Mouse (Mus musculus) ZHBTc4 (cell line): ENCODE measurements around the gene Ptprg.
A peak's percentile ranks its signal among the peaks of the same experiment; 100 is the strongest.

Source experiments
- DNase-seq: peaks from one replicate; pipeline ENCODE4 v3.0.0-alpha.2; 2011; ENCODE audit warnings: low read depth, low spot score

Ptprg gene

DNA sequence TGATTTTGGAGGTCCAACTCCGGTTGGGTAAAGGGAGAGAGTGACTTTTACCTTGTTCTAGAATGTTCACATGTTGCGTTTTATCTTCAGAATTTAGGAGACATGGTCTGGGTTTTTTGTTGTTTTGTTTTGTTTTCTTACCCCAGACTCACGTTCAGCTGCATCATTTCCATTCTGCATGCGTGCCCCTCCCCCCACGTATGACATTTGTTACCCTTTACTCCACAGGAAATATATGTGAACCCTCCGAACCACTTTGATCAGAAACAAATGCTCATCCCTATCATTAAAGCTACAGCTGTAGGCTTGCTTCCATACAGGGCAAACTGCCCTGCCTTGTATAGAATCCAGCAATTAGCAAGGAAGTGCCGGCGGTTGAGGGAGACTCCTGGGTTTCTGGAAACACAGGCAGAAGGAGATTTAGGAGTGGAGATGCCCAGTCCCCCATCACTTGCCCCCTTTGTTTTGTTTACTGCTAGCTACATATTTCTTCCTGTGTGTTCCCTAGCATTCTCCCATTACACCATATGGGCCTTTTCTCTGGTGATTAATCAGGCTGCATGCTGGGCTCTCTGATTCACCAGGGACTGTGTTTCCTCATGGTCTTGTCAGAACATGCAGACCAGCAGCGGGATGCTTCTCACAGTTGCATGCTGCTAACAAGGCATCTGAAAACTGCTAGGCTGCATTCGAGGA lies 130.2 kb downstream of the Ptprg start:
- no peak for DNase-seq

GRCm38 (mm10) chr14:11684104-11684503 lies 130.8 kb downstream of the Ptprg start:
- no peak for DNase-seq

DNA sequence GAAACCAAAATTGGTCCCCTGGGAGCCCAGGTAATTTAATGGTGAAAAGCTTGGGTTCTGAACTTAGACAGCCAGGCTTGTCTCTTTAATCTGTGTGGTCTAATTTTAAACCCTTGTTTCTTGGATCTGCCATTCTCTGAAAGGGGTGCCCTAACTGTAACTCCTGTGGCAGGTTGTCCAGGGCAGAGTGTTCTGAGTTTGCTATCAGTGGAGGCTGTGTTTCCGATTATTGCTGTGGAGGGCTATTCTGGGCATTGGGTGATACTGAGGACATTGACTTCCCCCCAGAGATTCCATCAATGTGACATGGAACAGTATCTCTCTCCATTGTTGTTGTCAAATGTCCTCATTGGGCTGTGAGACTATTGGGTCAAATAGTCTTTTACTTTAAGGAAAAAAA lies 134.2 kb downstream of the Ptprg start:
- DNase-seq = no peak

DNA sequence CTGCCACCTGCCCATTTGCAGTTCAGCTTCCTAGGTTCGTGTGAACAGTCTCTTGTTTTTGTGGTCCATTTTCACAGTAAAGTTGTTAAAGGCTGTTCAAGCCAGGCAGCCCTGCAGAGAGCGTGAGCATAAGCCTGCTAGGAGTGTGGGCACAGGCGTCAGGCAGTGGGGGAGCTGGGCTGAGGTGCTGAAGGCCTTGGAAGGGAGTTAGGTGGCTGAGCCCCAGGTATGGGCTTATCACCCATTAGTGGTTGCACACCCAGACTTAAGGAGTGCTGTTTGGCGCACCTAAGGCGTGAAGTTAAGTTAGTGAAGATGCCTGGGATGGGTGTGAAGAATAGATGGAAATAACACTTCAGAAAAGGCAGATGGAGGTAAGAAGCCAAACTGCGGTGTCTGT lies 134.8 kb downstream of the Ptprg start:
- no peak for DNase-seq

DNA sequence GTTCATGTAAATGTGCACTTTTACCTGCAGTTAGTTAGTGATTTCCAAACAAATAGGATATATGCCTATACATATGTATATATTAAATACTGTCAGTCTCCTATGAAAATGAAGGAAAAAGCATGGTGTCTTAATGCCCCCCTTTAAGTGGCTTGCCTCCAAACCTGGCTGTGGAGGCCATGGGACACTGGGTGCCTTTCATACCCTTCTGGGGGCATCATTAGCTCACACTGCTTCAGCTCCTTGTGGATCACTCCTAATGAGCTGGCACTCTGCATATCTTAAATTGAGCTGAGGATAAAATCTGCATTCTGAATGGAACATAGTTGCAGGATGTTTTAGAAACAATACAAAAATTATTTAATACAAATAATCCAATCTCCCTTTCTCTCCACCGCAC lies 136.7 kb downstream of the Ptprg start:
- DNase-seq = no peak

GRCm38 (mm10) chr14:11691531-11691930 lies 138.2 kb downstream of the Ptprg start:
- DNase-seq = no peak

GRCm38 (mm10) chr14:11698880-11699279 lies 145.5 kb downstream of the Ptprg start:
- DNase-seq = no peak

- DNase-seq = peak; percentile 72
Observed at GRCm38 (mm10) chr14:11699654-11700053, 146.3 kb downstream of the Ptprg start.

DNA sequence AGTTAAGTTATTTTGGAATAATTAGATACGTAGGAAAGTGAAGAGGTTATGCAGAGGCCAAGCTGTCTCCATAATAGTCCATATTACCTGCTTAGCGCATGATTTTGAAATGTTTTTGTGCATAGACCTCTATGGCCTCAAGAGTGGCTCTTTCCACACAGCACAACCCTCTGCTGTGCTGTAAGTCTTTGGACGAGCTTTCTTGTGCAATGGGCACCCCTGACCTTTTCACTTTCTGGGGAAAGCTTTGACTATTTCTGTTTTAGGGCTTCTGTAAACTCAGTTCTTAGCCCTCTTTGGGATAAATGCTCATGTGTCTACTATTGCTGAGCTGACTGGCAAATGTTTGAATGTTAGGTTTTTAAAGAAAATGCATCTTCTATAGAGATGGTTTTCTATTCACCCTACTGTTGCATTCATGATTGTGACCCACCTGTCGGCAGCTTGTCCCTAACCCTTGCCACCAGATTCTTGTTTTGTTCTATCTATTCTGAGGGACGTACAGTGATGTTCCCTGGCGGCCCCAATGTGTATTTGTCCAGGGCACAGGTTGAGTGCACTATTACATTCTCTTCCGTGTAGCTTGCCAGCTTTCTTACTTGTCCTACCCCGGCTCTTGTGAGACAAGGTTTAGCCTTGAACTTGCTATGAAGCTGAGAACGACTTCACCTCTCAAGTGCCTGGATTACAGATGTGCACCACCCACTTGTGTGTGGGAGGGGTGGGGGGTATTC lies 148.4 kb downstream of the Ptprg start:
- no peak for DNase-seq

- DNase-seq = peak; percentile 88
Observed at GRCm38 (mm10) chr14:11702770-11703477, 149.6 kb downstream of the Ptprg start.

DNA sequence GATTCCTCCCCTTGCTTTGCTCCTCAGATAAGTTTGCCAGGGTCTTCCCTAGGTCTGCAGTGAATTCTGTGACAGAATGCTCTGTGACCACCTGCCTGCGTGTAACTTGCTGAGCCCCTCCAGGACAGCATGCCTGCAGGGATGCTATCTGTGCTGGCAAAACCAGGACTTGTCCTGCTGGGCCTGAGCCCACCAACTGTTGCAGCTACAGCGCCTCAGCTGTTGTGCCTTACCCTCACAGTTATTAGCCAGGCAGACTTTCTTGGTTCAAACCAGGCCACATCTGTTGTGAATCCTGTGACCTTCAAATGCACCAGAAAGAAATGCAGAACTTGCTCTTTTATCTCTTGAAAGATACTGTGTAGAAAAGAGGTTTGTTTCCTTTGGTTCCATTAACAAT lies 151.5 kb downstream of the Ptprg start:
- DNase-seq = peak; percentile 47

DNA sequence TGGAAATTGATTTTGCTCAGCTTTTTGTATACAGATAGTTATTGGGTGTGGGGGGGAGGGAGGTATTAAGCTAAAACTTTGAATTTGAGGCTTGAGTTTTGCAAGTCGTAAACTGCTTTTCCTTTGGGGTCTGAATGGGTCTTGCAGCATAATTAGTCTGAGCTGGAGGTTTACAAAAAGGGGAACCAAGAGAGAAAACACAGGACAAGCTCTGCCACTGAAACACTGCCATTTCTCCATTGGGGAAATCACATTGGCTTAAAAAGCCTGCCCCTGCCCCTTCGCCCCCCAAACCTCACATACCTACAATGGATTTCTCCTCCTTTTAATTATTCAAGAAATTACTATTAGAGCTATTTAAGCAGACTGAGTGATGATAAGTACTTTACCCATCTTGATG lies 156.0 kb downstream of the Ptprg start:
- DNase-seq = no peak

DNA sequence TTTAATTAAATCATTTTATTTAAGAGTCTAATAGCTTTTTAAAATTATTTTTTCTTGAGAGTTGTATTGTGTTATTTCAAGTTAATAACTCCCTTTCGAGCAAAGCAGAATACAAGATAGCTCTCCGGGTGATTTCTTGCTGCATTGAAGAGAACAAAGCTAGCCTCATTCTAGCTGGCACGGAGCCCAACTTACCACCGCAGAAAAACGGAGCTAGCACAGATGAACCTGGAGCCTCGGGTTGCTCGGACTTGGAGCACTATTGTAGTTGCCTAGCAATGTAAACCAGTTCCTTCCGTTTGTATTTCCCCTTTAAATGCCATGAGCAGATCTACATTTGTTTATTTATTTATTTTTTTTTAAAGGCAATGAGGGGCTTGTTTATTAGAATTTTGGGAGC lies 156.5 kb downstream of the Ptprg start:
- no peak for DNase-seq

GRCm38 (mm10) chr14:11710410-11711122 lies 157.2 kb downstream of the Ptprg start:
- DNase-seq = peak; percentile 38

DNA sequence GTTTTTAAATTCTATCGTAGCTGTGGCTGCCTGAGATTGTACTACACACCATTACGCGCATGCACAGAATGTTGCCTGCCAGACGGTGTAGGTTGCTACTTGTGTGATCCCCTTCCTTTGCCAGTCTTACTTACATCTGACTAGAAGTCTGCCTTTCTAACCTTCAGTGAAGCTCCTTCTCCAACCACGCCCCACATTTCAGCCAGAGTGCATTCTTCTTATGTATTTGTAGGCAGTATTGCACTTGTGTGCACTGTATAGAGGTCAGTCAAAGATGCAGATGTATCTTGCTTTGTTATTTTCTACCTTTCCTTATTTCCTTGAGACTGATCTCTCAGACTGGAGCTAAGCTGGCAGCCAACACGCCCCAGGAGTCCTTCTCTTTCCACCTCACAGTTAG lies 158.8 kb downstream of the Ptprg start:
- peak; percentile 86 for DNase-seq

DNA sequence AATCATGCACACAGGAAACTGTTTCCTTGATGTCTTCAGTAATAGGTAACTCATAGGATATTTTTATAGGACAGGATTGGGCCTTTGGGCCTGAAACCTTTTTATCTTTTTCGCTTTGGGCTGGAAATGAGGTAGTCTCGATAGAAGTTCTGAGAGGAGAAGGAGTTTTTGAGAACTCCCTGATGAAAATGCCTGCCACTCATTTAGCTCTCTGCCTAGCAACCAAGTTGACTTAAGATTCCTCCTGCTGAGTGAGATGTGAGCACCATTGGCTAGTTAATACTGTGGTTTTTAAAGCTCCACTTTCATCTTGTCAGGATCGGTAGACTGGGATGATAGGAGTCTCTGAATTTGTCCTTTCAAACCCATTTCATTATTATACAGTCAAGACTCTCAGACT lies 162.9 kb downstream of the Ptprg start:
- no peak for DNase-seq

- no peak for DNase-seq
Observed at GRCm38 (mm10) chr14:11718201-11718600, 164.9 kb downstream of the Ptprg start.

- DNase-seq = no peak
Observed at GRCm38 (mm10) chr14:11719259-11719658, 165.9 kb downstream of the Ptprg start.

DNA sequence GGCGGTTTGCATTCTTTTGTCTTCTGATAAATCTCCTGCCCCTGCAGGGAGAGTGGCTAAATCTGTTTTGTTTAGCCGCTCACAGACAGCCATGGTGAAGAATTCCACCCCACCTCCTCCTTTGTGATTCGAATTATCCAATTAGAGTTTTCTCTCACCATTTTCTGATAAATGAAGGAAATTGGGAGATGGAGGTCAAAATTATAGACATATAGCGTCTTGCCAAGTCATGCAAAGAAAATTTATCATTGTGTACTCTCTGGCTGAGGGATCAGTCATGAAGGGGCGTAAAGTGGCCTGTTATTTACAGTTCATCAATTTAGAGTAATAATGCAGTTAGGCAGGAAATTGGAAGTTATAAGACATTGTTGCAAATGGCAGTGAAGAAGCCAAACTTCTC lies 168.8 kb downstream of the Ptprg start:
- DNase-seq = no peak

GRCm38 (mm10) chr14:11723876-11724275 lies 170.5 kb downstream of the Ptprg start:
- no peak for DNase-seq

GRCm38 (mm10) chr14:11731223-11731920 lies 178.0 kb downstream of the Ptprg start:
- DNase-seq = no peak
